Mouse (Mus musculus) limb, embryonic 14.5 days (tissue): ENCODE results near the gene Plcb4. TPM values are rescaled to one million over a fixed set of nuclear protein-coding genes. Genes with fewer than 3 reads are reported as not detected.

Experiments used
- ATAC-seq: fragments of 200-750 bp; cut with Nextera tagmentation; 2 replicates; pipeline ENCODE4 v1.8.0; 2017; ENCODE audit warnings: low read depth, moderate number of reproducible peaks, moderate TSS enrichment; ENCODE audit not compliant: low FRiP score
- DNase-seq: peaks from one replicate; pipeline ENCODE4 v3.0.0-alpha.2; 2015; ENCODE audit warnings: low spot score
- H3K27ac ChIP-seq: fragments of 300-500 bp; sonication (generic); replicated peaks from 2 replicates; pipeline ENCODE4 v1.5.1; 2014; ENCODE audit warnings: low read depth, mild to moderate bottlenecking, low read length, moderate library complexity, mixed read lengths
- H3K27me3 ChIP-seq: fragments of 300-500 bp; sonication (generic); 2 replicates; pipeline ENCODE4 v1.6.1; 2014; ENCODE audit warnings: low read length, mixed read lengths; ENCODE audit not compliant: control insufficient read depth, insufficient read depth
- H3K36me3 ChIP-seq: fragments of 300-500 bp; sonication (generic); 2 replicates; pipeline ENCODE4 v1.6.1; 2014; ENCODE audit warnings: mild to moderate bottlenecking, low read length, moderate library complexity, mixed read lengths; ENCODE audit not compliant: control insufficient read depth, insufficient read depth
- H3K4me1 ChIP-seq: fragments of 300-500 bp; sonication (generic); 2 replicates; pipeline ENCODE4 v1.6.1; 2014; ENCODE audit warnings: antibody characterized with exemption, low read length, mixed read lengths; ENCODE audit not compliant: control insufficient read depth, insufficient read depth
- H3K4me2 ChIP-seq: fragments of 300-500 bp; sonication (generic); replicated peaks from 2 replicates; pipeline ENCODE4 v1.6.1; 2014; ENCODE audit warnings: low read depth, mild to moderate bottlenecking, low read length, moderate library complexity; ENCODE audit not compliant: severe bottlenecking
- H3K4me3 ChIP-seq: fragments of 300-500 bp; sonication (generic); replicated peaks from 2 replicates; pipeline ENCODE4 v1.5.1; 2014; ENCODE audit warnings: low read length
- H3K9ac ChIP-seq: fragments of 300-500 bp; sonication (generic); 2 replicates; pipeline ENCODE4 v1.6.1; 2014; ENCODE audit warnings: mild to moderate bottlenecking, low read depth, low read length, moderate library complexity; ENCODE audit not compliant: severe bottlenecking
- H3K9me3 ChIP-seq: fragments of 300-500 bp; sonication (generic); 2 replicates; pipeline ENCODE4 v1.6.1; 2016; ENCODE audit warnings: low read length; ENCODE audit not compliant: control insufficient read depth
- POLR2A ChIP-seq: fragments of 200-500 bp; IDR thresholded peaks from 2 replicates; pipeline ENCODE4 v1.8.0; 2012; ENCODE audit warnings: inconsistent platforms, mild to moderate bottlenecking, moderate library complexity, borderline replicate concordance; ENCODE audit not compliant: insufficient read depth, insufficient read length; ENCODE audit errors: extremely low read depth
- WGBS: fragments of 180-500 bp; shearing (Covaris S2); extraction: QIAGEN DNeasy Blood & Tissue Kit; methylation state at CpG from one replicate; pipeline ENCODE4 v1.1.7; 2014; 5-methylcytosine and 5-hydroxymethylcytosine counted together
- polyA plus RNA-seq, 2 experiments: library from polyadenylated mRNA; depleted of rRNA in 1 of 2; stranded (reverse) in 1 of 2; unstranded in 1 of 2; fragments of >200 nt; fragmentation: Nextera tagmentation in 1 of 2; extraction: Ambion mirVana in 1 of 2; gene quantifications; 2 replicates each; pipeline versions ENCODE4 v1.2.1 to v1.2.3; 2012 to 2014

Gene Plcb4
- polyA plus RNA-seq, 2 experiments, result 13.1 to 23.1 TPM

- Histone ChIP-seq H3K27ac (peak overlapping the region; percentile 59; the same call in 1 of the 2 replicates), H3K9me3 (no peaks in the 10 kb centered on the region), H3K4me1 (peaks cover 24% of the 10 kb centered on the region), H3K4me2 (peak overlapping the region; percentile 24), H3K27me3 (no peaks in the 10 kb centered on the region), H3K9ac (peak overlapping the region; percentile 3; the same call in 1 of the 2 replicates), H3K36me3 (no peaks in the 10 kb centered on the region), H3K4me3 (no peak overlapping the region)
- DNase-seq (peak; percentile 72), ATAC-seq (peak; percentile 74)
- 37% methylated on average over 8 of the region's 8 CpGs for WGBS
- TF ChIP-seq POLR2A, result no peak
Observed at GRCm38 (mm10) chr2:135711049-135711924, 52.5 kb downstream of the Plcb4 start.

- TF ChIP-seq POLR2A, result no peak
- Histone ChIP-seq H3K9me3 (no peaks in the 10 kb centered on the region), H3K4me2 (peak overlapping the region; percentile 24), H3K9ac (no peak overlapping the region), H3K27ac (peak overlapping the region; percentile 59; the same call in 1 of the 2 replicates), H3K36me3 (no peaks in the 10 kb centered on the region), H3K4me1 (peaks cover 26% of the 10 kb centered on the region), H3K27me3 (no peaks in the 10 kb centered on the region), H3K4me3 (no peak overlapping the region)
- WGBS, result 13% methylated on average over 8 of the region's 8 CpGs
- peak; percentile 85 for DNase-seq
- peak; percentile 76 for ATAC-seq
Observed at GRCm38 (mm10) chr2:135711925-135712288, 53.1 kb downstream of the Plcb4 start.

GRCm38 (mm10) chr2:135712331-135712730 is 53.5 kb downstream of the Plcb4 start:
- peaks cover 30% of the 10 kb centered on the region for H3K4me1 ChIP-seq
- 40% methylated on average over 5 of the region's 5 CpGs for WGBS

DNA sequence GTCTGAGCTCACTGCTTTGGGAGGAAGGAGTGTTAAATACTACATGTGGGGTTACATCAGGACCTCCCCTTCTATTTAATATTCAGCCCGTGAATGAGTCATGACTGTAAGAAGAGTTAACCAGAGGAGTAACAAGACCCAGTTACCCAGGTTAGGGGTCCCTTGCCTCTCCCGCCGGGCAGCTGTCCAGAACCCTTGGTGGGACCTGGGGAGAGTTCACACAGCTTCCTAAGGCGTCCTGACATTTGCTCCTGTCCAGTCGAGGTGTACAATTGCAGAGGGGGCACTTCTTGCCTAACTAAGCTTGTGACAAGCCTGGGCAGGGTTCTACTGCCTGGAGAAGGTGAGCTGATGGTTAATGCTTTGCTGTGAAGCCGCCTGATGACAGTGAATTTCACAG is 54.1 kb downstream of the Plcb4 start:
- Histone ChIP-seq H3K4me1 (peaks cover 36% of the 10 kb centered on the region), H3K27ac (no peak overlapping the region), H3K27me3 (no peaks in the 10 kb centered on the region), H3K36me3 (no peaks in the 10 kb centered on the region), H3K4me2 (no peak overlapping the region), H3K4me3 (no peak overlapping the region), H3K9me3 (no peaks in the 10 kb centered on the region), H3K9ac (no peak overlapping the region)
- no peak for TF ChIP-seq POLR2A
- WGBS, result 45% methylated on average over 6 of the region's 6 CpGs
- DNase-seq (no peak), ATAC-seq (no peak)

More at GRCm38 (mm10) chr2:135712331-135712730, 53.5 kb downstream of the Plcb4 start:
- H3K4me3 ChIP-seq, result no peak overlapping the region
- H3K36me3 ChIP-seq, result no peaks in the 10 kb centered on the region
- no peak for TF ChIP-seq POLR2A
- no peak overlapping the region; the same call in 1 of the 2 replicates for H3K4me2 ChIP-seq
- no peaks in the 10 kb centered on the region for H3K27me3 ChIP-seq
- no peak overlapping the region for H3K27ac ChIP-seq
- no peak for ATAC-seq
- DNase-seq, result no peak
- H3K9ac ChIP-seq, result no peak overlapping the region
- no peaks in the 10 kb centered on the region for H3K9me3 ChIP-seq

DNA sequence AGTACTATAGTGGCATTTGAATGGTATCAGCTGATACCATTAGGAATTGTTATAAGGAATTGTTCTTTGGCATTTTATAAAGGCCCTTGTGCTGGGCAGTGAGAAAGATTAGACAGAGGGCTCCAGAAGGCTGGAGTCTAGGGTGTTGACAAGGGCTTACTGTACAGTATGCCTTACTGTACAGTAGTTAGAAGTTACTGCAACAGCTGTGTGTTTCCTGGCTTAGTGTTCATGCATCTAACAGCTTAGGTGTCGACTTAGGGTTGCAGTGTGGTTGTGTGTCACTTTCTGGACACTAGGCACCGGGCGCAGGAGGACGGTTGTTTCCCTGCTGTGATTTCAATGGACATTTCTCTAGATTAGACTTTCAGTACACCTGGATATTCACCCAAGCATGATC is 57.4 kb downstream of the Plcb4 start:
- Histone ChIP-seq H3K4me1 (peaks cover 26% of the 10 kb centered on the region), H3K4me2 (no peak overlapping the region), H3K9me3 (no peaks in the 10 kb centered on the region), H3K9ac (no peak overlapping the region), H3K27ac (no peak overlapping the region), H3K4me3 (no peak overlapping the region), H3K27me3 (no peaks in the 10 kb centered on the region), H3K36me3 (no peaks in the 10 kb centered on the region)
- no peak for ATAC-seq
- no peak for TF ChIP-seq POLR2A
- 71% methylated on average over 4 of the region's 4 CpGs for WGBS
- no peak for DNase-seq
